Mouse (Mus musculus) lung, adult 2 months (tissue): ENCODE measurements around the gene Rbm4.

Experiments
- CTCF ChIP-seq: fragments of 200-500 bp; IDR thresholded peaks from 2 replicates; pipeline ENCODE4 v1.5.1; 2011; ENCODE audit warnings: mild to moderate bottlenecking, low read length, control low read depth; ENCODE audit not compliant: insufficient read depth
- POLR2A ChIP-seq: fragments of 200-500 bp; IDR thresholded peaks from 2 replicates; pipeline ENCODE4 v1.6.1; 2011; ENCODE audit warnings: low read depth, mild to moderate bottlenecking, control low read depth, low read length, borderline replicate concordance; ENCODE audit errors: extremely low read depth

GRCm38 (mm10) chr19:4842611-4843010, 48.9 kb upstream of the Rbm4 start:
- TF ChIP-seq CTCF (no peak), POLR2A (no peak)
